Mouse (Mus musculus): ENCODE data around the gene Slc25a12.

DNA sequence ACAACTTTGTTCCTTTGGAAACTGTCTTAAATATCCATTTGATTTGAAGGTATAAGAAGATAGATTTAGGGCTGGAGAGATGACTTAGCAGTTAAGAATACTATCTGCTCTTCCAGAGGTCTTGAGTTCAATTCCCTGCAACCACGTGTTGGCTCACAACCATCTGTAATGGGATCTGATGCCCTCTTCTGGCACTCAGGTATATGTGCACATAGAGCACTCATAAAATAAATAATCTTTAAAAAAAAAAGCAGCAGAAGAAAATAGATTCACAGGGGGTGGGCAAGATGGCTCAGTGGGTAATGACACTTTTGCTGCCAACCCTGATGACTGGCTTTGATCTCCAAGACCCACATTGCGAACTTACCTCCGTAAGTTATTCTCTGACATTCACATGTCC is 125.4 kb downstream of the Slc25a12 start:
- no peak for TF ChIP-seq CTCF (IDR thresholded peaks at IDR 0.05; ENCODE audit: low read depth, low read length)
- TF ChIP-seq POLR2A (IDR thresholded peaks at IDR 0.05; ENCODE audit: extremely low read depth, insufficient read depth, low read length): no peak
